Mouse (Mus musculus) spleen, adult 2 months (tissue): ENCODE data around the gene Relch.

Experiments
- CTCF ChIP-seq: fragments of 200-500 bp; IDR thresholded peaks from 2 replicates; pipeline ENCODE4 v1.5.1; 2011; ENCODE audit warnings: mild to moderate bottlenecking, inconsistent platforms; ENCODE audit not compliant: insufficient read depth, insufficient read length, insufficient replicate concordance; ENCODE audit errors: extremely low read depth
- POLR2A ChIP-seq: fragments of 200-500 bp; IDR thresholded peaks from 2 replicates; pipeline ENCODE4 v1.6.1; 2011; ENCODE audit warnings: low read depth, low read length, inconsistent platforms

- TF ChIP-seq CTCF (no peak), POLR2A (no peak)
Observed at GRCm38 (mm10) chr1:105802941-105803340, 139.3 kb downstream of the Relch start.
